Comparison of ENCODE assay signal across 5 mouse cellular contexts in genomic region chr10:77950468-77950867, GRCm38 (mm10). TPM values are rescaled to one million over a fixed set of nuclear protein-coding genes. Genes with fewer than 3 reads are reported as not detected.
"Had no signal": no experiment of that assay in that cellular context is flagged by ENCODE, and none has a peak within 500 bp of the region (broad histone marks: within the 10 kb centered on the region; RNA-seq: fewer than 3 reads in every experiment).

No protein-coding gene starts in this region.

RNA-seq across cellular contexts. Expression of gene Trpm2, which starts 19.9 kb away (rescaled TPM):
- polyA plus RNA-seq: myocyte had no signal

RNA-seq across cellular contexts. Expression of gene Lrrc3, which starts 48.1 kb away (rescaled TPM):
- total RNA-seq: megakaryocyte progenitor cell, adult 5-6 weeks; megakaryocyte-erythroid progenitor cell, adult 5-6 weeks; monocyte, adult 5-6 weeks had no signal
- polyA plus RNA-seq: macrophage had no signal
